Mouse (Mus musculus): ENCODE measurements around the gene Trhr2. TPM values are rescaled to one million over a fixed set of nuclear protein-coding genes. Genes with fewer than 3 reads are reported as not detected.

The Trhr2 gene
- total RNA-seq, 4 experiments from 2014 or later: not detected

Other genes with a start within 250 kb of the Trhr2 start
- gene Zfpm1, start 78.6 kb downstream of the Trhr2 start, total RNA-seq (2022): 10 to 100 TPM; 17.3 to 35.3 (median 28.0) TPM
- 10 to 100 TPM; 38.4 to 55.0 (median 47.0) TPM for gene Zc3h18, start 15.9 kb upstream of the Trhr2 start, total RNA-seq (2022)
- under 1 TPM in 1 of 4 experiments, not detected in 3; 0.43 TPM for gene Il17c, start 61.3 kb upstream of the Trhr2 start, total RNA-seq (2022)
- gene Cyba, start 72.2 kb upstream of the Trhr2 start, total RNA-seq (2022): 10 to 100 TPM; 34.3 to 52.7 (median 43.6) TPM
- gene Mvd, start 82.7 kb upstream of the Trhr2 start, total RNA-seq (2022): 10 to 100 TPM; 16.7 to 33.1 (median 22.0) TPM
- not detected for gene Snai3, start 100.0 kb upstream of the Trhr2 start, total RNA-seq (2022)
- 10 to 100 TPM; 46.3 to 68.8 (median 57.7) TPM for gene Rnf166, start 115.3 kb upstream of the Trhr2 start, total RNA-seq (2022)
- 10 to 100 TPM; 25.8 to 28.5 (median 26.2) TPM for gene Ctu2, start 115.4 kb upstream of the Trhr2 start, total RNA-seq (2022)
- 10 to 100 TPM; 13.8 to 25.2 (median 18.5) TPM for gene Piezo1, start 190.6 kb upstream of the Trhr2 start, total RNA-seq (2022)
- gene Cdt1, start 207.3 kb upstream of the Trhr2 start, total RNA-seq (2022): 1 to 10 TPM; 4.8 to 9.9 (median 8.2) TPM
- 100 to 1,000 TPM in 3 of 4 experiments, 10 to 100 TPM in 1; 83.4 to 110 (median 106) TPM for gene Aprt, start 216.2 kb upstream of the Trhr2 start, total RNA-seq (2022)